Mouse (Mus musculus): ENCODE data around the gene Epb41l3. TPM values are rescaled to one million over a fixed set of nuclear protein-coding genes. Genes with fewer than 3 reads are reported as not detected.

Epb41l3 gene
- total and polyA plus RNA-seq, 2 experiments from 2014 or later, result 41.9 to 53.7 TPM

DNA sequence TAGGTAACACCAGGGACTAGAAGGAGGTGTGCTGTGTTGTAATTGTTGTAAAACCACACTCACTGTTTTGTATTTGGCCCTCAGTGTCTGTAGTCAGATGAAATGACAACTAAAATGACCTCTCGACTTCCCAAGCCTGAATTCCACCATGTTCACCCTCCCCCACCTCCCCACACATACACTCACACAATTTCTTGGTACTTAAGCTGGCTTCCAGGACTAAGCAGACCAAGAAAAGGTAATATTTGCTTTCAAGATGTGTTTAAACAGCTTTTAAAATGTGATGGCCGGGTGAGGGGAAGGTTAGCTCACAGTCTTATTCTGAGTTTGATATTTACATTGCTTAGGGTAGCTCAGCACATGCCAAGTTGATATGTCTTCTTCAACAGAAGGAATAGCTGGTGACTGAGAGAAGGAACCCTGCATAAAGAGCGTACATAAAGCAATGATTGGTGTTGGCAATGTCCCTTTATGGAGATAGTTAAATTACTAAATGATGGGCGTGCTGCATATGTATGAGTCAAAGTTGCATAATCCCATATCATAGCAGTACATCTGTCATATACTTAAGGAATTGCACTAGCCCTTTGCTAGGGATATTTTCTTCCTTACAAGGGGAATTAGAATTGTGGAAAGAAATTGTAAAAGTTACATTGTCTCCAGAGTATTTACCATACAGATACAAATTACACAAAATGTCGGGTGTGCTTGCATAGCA is 130.0 kb downstream of the Epb41l3 start:
- Histone ChIP-seq H3K4me1 (ENCODE audit: control insufficient read depth, insufficient read depth) (no peaks in the 10 kb centered on the region), H3K9ac (replicated peaks; ENCODE audit: low read depth, low read length) (no peak overlapping the region), H3K9me3 (replicated peaks; ENCODE audit: control insufficient read depth, low read length) (no peaks in the 10 kb centered on the region), H3K4me3 (ENCODE audit: low read depth, low read length) (no peak overlapping the region), H3K27ac (ENCODE audit: low read depth) (no peak overlapping the region), H3K36me3 (replicated peaks; ENCODE audit: control insufficient read depth, insufficient read depth, low read length) (peaks cover 6% of the 10 kb centered on the region), H3K27me3 (ENCODE audit: control insufficient read depth, insufficient read depth, low read length) (no peaks in the 10 kb centered on the region), H3K4me2 (ENCODE audit: low read depth, low read length) (no peak overlapping the region)
- WGBS, result 84% methylated on average over 5 of the region's 5 CpGs
- TF ChIP-seq CTCF (IDR thresholded peaks at IDR 0.05; ENCODE audit: low read depth) (no peak), EP300 (IDR thresholded peaks at IDR 0.05; ENCODE audit: low read depth) (no peak)
- ATAC-seq (ENCODE audit: insufficient read depth, low read depth) (no peak), DNase-seq (ENCODE audit: low spot score) (no peak)

DNA sequence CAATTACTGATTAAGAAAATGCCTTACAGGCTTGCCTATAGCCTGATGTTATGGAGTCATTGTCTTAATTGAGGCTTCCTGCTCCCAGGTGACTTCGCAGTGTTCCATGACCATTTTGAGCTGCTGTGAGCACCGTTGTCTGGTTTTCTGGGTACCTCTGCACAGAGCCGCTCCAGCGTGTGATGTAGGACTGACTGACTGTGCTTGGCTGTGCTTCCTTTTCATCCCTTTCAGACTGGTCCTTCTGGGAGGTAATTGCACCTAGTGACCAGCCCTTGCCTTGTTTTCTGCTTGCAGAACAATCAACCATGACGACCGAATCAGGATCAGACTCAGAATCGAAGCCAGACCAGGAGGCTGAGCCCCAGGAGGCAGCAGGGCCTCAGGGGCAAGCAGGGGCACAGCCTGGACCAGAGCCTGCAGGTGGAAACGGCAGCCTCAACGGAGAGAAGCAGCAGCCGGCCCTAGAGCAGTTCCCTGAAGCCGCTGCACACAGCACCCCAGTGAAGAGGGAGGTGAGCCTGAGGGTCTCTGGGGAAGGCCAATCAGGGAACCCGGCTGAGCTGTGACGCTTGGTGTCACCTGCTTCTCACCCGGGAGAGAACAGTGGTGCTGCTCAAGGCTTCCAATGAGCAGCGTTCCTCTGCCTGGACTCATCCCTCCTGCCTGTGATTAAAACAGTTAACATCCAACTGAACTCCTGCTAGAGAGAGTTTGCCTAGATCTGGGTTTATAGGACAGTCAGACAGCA is 132.3 kb downstream of the Epb41l3 start:
- H3K36me3 ChIP-seq (replicated peaks; ENCODE audit: control insufficient read depth, insufficient read depth, low read length), result peaks cover 12% of the 10 kb centered on the region
- TF ChIP-seq CTCF (IDR thresholded peaks at IDR 0.05; ENCODE audit: low read depth), result no peak
- no peak for TF ChIP-seq EP300 (IDR thresholded peaks at IDR 0.05; ENCODE audit: low read depth)
- WGBS, result 73% methylated on average over 15 of the region's 15 CpGs
- no peak overlapping the region for H3K4me3 ChIP-seq (ENCODE audit: low read depth, low read length)
- ATAC-seq (ENCODE audit: insufficient read depth, low read depth) (no peak), DNase-seq (ENCODE audit: low spot score) (no peak)
- no peak overlapping the region for H3K27ac ChIP-seq (ENCODE audit: low read depth)
- no peaks in the 10 kb centered on the region for H3K27me3 ChIP-seq (ENCODE audit: control insufficient read depth, insufficient read depth, low read length)
- H3K4me2 ChIP-seq (ENCODE audit: low read depth, low read length), result no peak overlapping the region
- no peak overlapping the region for H3K9ac ChIP-seq (replicated peaks; ENCODE audit: low read depth, low read length)
- no peaks in the 10 kb centered on the region for H3K4me1 ChIP-seq (ENCODE audit: control insufficient read depth, insufficient read depth)
- no peaks in the 10 kb centered on the region for H3K9me3 ChIP-seq (replicated peaks; ENCODE audit: control insufficient read depth, low read length)

- no peak overlapping the region for H3K4me2 ChIP-seq (ENCODE audit: low read depth, low read length)
- TF ChIP-seq EP300 (IDR thresholded peaks at IDR 0.05; ENCODE audit: low read depth) (no peak), CTCF (IDR thresholded peaks at IDR 0.05; ENCODE audit: low read depth) (no peak)
- no peak overlapping the region for H3K9ac ChIP-seq (replicated peaks; ENCODE audit: low read depth, low read length)
- H3K9me3 ChIP-seq (replicated peaks; ENCODE audit: control insufficient read depth, low read length), result no peaks in the 10 kb centered on the region
- DNase-seq (ENCODE audit: low spot score) (no peak), ATAC-seq (ENCODE audit: insufficient read depth, low read depth) (no peak)
- no peaks in the 10 kb centered on the region for H3K27me3 ChIP-seq (ENCODE audit: control insufficient read depth, insufficient read depth, low read length)
- no peak overlapping the region for H3K27ac ChIP-seq (ENCODE audit: low read depth)
- no peak overlapping the region for H3K4me3 ChIP-seq (ENCODE audit: low read depth, low read length)
- H3K4me1 ChIP-seq (ENCODE audit: control insufficient read depth, insufficient read depth), result no peaks in the 10 kb centered on the region
- peaks cover 12% of the 10 kb centered on the region for H3K36me3 ChIP-seq (replicated peaks; ENCODE audit: control insufficient read depth, insufficient read depth, low read length)
Measured at GRCm38 (mm10) chr17:69211065-69211464, 135.6 kb downstream of the Epb41l3 start.

GRCm38 (mm10) chr17:69216120-69216519 is 140.6 kb downstream of the Epb41l3 start:
- no peak overlapping the region for H3K4me3 ChIP-seq (ENCODE audit: low read depth, low read length)
- H3K4me2 ChIP-seq (ENCODE audit: low read depth, low read length), result no peak overlapping the region
- H3K4me1 ChIP-seq (ENCODE audit: control insufficient read depth, insufficient read depth), result no peaks in the 10 kb centered on the region
- 90% methylated on average over 3 of the region's 3 CpGs for WGBS
- no peaks in the 10 kb centered on the region for H3K9me3 ChIP-seq (replicated peaks; ENCODE audit: control insufficient read depth, low read length)
- ATAC-seq (ENCODE audit: insufficient read depth, low read depth) (no peak), DNase-seq (ENCODE audit: low spot score) (no peak)
- no peak overlapping the region for H3K27ac ChIP-seq (ENCODE audit: low read depth)
- H3K36me3 ChIP-seq (replicated peaks; ENCODE audit: control insufficient read depth, insufficient read depth, low read length), result 0 out of 2 replicates have a peak, but pooled peaks cover 1% of the 10 kb centered on the region
- TF ChIP-seq CTCF (IDR thresholded peaks at IDR 0.05; ENCODE audit: low read depth), result no peak
- no peak for TF ChIP-seq EP300 (IDR thresholded peaks at IDR 0.05; ENCODE audit: low read depth)
- H3K9ac ChIP-seq (replicated peaks; ENCODE audit: low read depth, low read length), result no peak overlapping the region
- H3K27me3 ChIP-seq (ENCODE audit: control insufficient read depth, insufficient read depth, low read length), result no peaks in the 10 kb centered on the region

DNA sequence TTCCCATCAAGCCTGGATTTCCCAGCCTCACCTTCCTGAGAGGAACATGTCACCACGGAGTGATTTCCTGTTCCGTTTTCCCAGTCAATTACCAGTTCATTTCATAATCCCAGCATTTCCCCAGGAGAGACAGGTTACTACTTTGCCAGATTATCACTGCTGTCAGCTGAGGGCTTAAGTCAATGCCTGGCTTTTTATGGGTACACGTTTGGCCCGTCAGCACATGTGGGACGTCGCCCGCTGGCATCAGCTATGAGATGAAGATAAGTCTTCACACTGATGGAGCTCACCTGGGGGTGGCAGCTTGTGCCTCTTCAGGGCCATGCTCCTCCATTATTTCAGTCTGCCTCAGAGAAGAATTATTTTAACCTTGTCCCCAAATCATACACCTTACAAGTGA is 145.4 kb downstream of the Epb41l3 start:
- no peak for ATAC-seq (ENCODE audit: insufficient read depth, low read depth)
- no peak overlapping the region for H3K4me3 ChIP-seq (ENCODE audit: low read depth, low read length)
- no peak overlapping the region for H3K4me2 ChIP-seq (ENCODE audit: low read depth, low read length)
- no peaks in the 10 kb centered on the region for H3K36me3 ChIP-seq (replicated peaks; ENCODE audit: control insufficient read depth, insufficient read depth, low read length)
- WGBS, result 53% methylated on average over 7 of the region's 7 CpGs
- H3K27ac ChIP-seq (ENCODE audit: low read depth), result no peak overlapping the region
- H3K4me1 ChIP-seq (ENCODE audit: control insufficient read depth, insufficient read depth), result peaks cover 10% of the 10 kb centered on the region
- no peak overlapping the region for H3K9ac ChIP-seq (replicated peaks; ENCODE audit: low read depth, low read length)
- no peak for DNase-seq (ENCODE audit: low spot score)
- no peaks in the 10 kb centered on the region for H3K9me3 ChIP-seq (replicated peaks; ENCODE audit: control insufficient read depth, low read length)
- no peak for TF ChIP-seq EP300 (IDR thresholded peaks at IDR 0.05; ENCODE audit: low read depth)
- no peak for TF ChIP-seq CTCF (IDR thresholded peaks at IDR 0.05; ENCODE audit: low read depth)
- H3K27me3 ChIP-seq (ENCODE audit: control insufficient read depth, insufficient read depth, low read length), result no peaks in the 10 kb centered on the region

All from heart, postnatal 0 days (tissue).